Mouse (Mus musculus): ENCODE data around the gene Rnd1. TPM values are rescaled to one million over a fixed set of nuclear protein-coding genes. Genes with fewer than 3 reads are reported as not detected.
A peak's percentile ranks its signal among the peaks of the same experiment; 100 is the strongest.

Gene Rnd1
- total RNA-seq, 2 experiments from 2014 or later = 24.4 to 30.7 TPM

GRCm38 (mm10) chr15:98681633-98682032, 4.4 kb upstream of the Rnd1 start:
- DNase-seq (ENCODE audit: low spot score in 2 of 2) = no peak

- DNase-seq (ENCODE audit: low spot score in 2 of 2) = no peak
Measured at GRCm38 (mm10) chr15:98680660-98681059, 3.4 kb upstream of the Rnd1 start.

GRCm38 (mm10) chr15:98677977-98678376, 716 bp upstream of the Rnd1 start:
- DNase-seq (ENCODE audit: low spot score in 2 of 2) = no peak

GRCm38 (mm10) chr15:98676471-98676870, 790 bp downstream of the Rnd1 start:
- peak in 1 of 2 experiments; percentile 47 for DNase-seq (ENCODE audit: low spot score in 2 of 2)

GRCm38 (mm10) chr15:98675634-98676250, 1.5 kb downstream of the Rnd1 start:
- no peak for DNase-seq (ENCODE audit: low spot score in 2 of 2)

GRCm38 (mm10) chr15:98674994-98675545, 2.2 kb downstream of the Rnd1 start:
- peak in 1 of 2 experiments; percentile 40 for DNase-seq (ENCODE audit: low spot score in 2 of 2)

GRCm38 (mm10) chr15:98674284-98674993, 2.8 kb downstream of the Rnd1 start:
- no peak for DNase-seq (ENCODE audit: low spot score in 2 of 2)

GRCm38 (mm10) chr15:98673732-98674131, 3.5 kb downstream of the Rnd1 start:
- no peak for DNase-seq (ENCODE audit: low spot score in 2 of 2)

GRCm38 (mm10) chr15:98672592-98672991, 4.7 kb downstream of the Rnd1 start:
- no peak for DNase-seq (ENCODE audit: low spot score in 2 of 2)

GRCm38 (mm10) chr15:98664042-98664907, 13.0 kb downstream of the Rnd1 start:
- no peak for DNase-seq (ENCODE audit: low spot score in 2 of 2)

GRCm38 (mm10) chr15:98662567-98663545, 14.4 kb downstream of the Rnd1 start, which contains the start of gene Ddx23:
Ddx23 (minus strand) TSS chr15:98662894.
- DNase-seq (ENCODE audit: low spot score in 2 of 2) = peak; percentile 96 to 98

GRCm38 (mm10) chr15:98662198-98662566, 15.1 kb downstream of the Rnd1 start:
- DNase-seq (ENCODE audit: low spot score in 2 of 2) = no peak

GRCm38 (mm10) chr15:98656982-98657751, 20.1 kb downstream of the Rnd1 start:
- no peak for DNase-seq (ENCODE audit: low spot score in 2 of 2)

- no peak for DNase-seq (ENCODE audit: low spot score in 2 of 2)
Measured at GRCm38 (mm10) chr15:98652174-98652573, 25.1 kb downstream of the Rnd1 start.

- no peak for DNase-seq (ENCODE audit: low spot score in 2 of 2)
Measured at GRCm38 (mm10) chr15:98651431-98651830, 25.8 kb downstream of the Rnd1 start.

GRCm38 (mm10) chr15:98648071-98648470, 29.2 kb downstream of the Rnd1 start:
- DNase-seq (ENCODE audit: low spot score in 2 of 2) = no peak

GRCm38 (mm10) chr15:98647308-98647707, 30.0 kb downstream of the Rnd1 start:
- DNase-seq (ENCODE audit: low spot score in 2 of 2) = no peak

GRCm38 (mm10) chr15:98646737-98647136, 30.5 kb downstream of the Rnd1 start:
- DNase-seq (ENCODE audit: low spot score in 2 of 2) = no peak
